Mouse (Mus musculus) heart, embryonic 16.5 days (tissue): ENCODE measurements around the gene Foxo6. TPM values are rescaled to one million over a fixed set of nuclear protein-coding genes. Genes with fewer than 3 reads are reported as not detected.

Experiments used
- ATAC-seq: fragments of 200-750 bp; cut with Nextera tagmentation; replicated peaks from 2 replicates; pipeline ENCODE4 v1.8.0; 2017; ENCODE audit warnings: moderate number of reproducible peaks; ENCODE audit not compliant: insufficient read depth, low FRiP score; ENCODE audit errors: extremely low read depth
- H3K27ac ChIP-seq: fragments of 300-500 bp; sonication (generic); 2 replicates; pipeline ENCODE4 v1.5.1; 2014; ENCODE audit warnings: mild to moderate bottlenecking, low read length, control low read depth, moderate library complexity
- H3K27me3 ChIP-seq: fragments of 300-500 bp; sonication (generic); 2 replicates; pipeline ENCODE4 v1.6.1; 2014; ENCODE audit warnings: low read length, mixed read lengths; ENCODE audit not compliant: control insufficient read depth, insufficient read depth
- H3K36me3 ChIP-seq: fragments of 300-500 bp; sonication (generic); 2 replicates; pipeline ENCODE4 v1.6.1; 2014; ENCODE audit not compliant: control insufficient read depth, insufficient read depth
- H3K4me1 ChIP-seq: fragments of 300-500 bp; sonication (generic); 2 replicates; pipeline ENCODE4 v1.6.1; 2014; ENCODE audit warnings: low read length, mixed read lengths; ENCODE audit not compliant: control insufficient read depth, insufficient read depth
- H3K4me2 ChIP-seq: fragments of 300-500 bp; sonication (generic); 2 replicates; pipeline ENCODE4 v1.6.1; 2014; ENCODE audit warnings: low read depth, mild to moderate bottlenecking, control low read depth, low read length
- H3K4me3 ChIP-seq: fragments of 300-500 bp; sonication (generic); 2 replicates; pipeline ENCODE4 v1.5.1; 2014; ENCODE audit warnings: mild to moderate bottlenecking, control low read depth, low read length
- H3K9ac ChIP-seq: fragments of 300-500 bp; sonication (generic); 2 replicates; pipeline ENCODE4 v1.6.1; 2014; ENCODE audit warnings: low read length, control low read depth
- H3K9me3 ChIP-seq: fragments of 300-500 bp; sonication (generic); replicated peaks from 2 replicates; pipeline ENCODE4 v1.6.1; 2016; ENCODE audit warnings: low read length; ENCODE audit not compliant: control insufficient read depth
- WGBS: fragments of 180-500 bp; shearing (Covaris S2); extraction: QIAGEN DNeasy Blood & Tissue Kit; methylation state at CpG from one replicate; pipeline ENCODE4 v1.1.7; 2014; 5-methylcytosine and 5-hydroxymethylcytosine counted together
- polyA plus RNA-seq: library from polyadenylated mRNA; unstranded; fragments of >200 nt; fragmentation: Nextera tagmentation; extraction: Ambion mirVana; gene quantifications from 2 replicates; pipeline ENCODE4 v1.2.1, GENCODE M21; 2015

Foxo6 gene
- 0.11 and 0.12 TPM in 2 replicates for polyA plus RNA-seq

- Histone ChIP-seq H3K4me1 (peaks cover 13% of the 10 kb centered on the region), H3K27ac (peak within 1 kb of the TSS; percentile 15; the same call in 1 of the 2 replicates), H3K9ac (peak within 1 kb of the TSS; percentile 62)
Observed at GRCm38 (mm10) chr4:120287290-120288111, at the start of gene Foxo6. Foxo6 (minus strand) TSS chr4:120287349.

GRCm38 (mm10) chr4:120334316-120334715 is 47.2 kb upstream of the Foxo6 start:
- Histone ChIP-seq H3K27ac (no peak overlapping the region), H3K9me3 (no peaks in the 10 kb centered on the region), H3K4me1 (no peaks in the 10 kb centered on the region), H3K36me3 (no peaks in the 10 kb centered on the region), H3K4me2 (no peak overlapping the region), H3K27me3 (no peaks in the 10 kb centered on the region; the same call in none of the 2 replicates), H3K9ac (no peak overlapping the region), H3K4me3 (no peak overlapping the region)
- ATAC-seq = no peak
- 86% methylated on average over 4 of the region's 4 CpGs for WGBS

More at GRCm38 (mm10) chr4:120287290-120288111, at the start of gene Foxo6:
- H3K9me3 ChIP-seq = no peaks in the 10 kb centered on the region
- peak within 1 kb of the TSS; percentile 99 for H3K4me2 ChIP-seq
- H3K27me3 ChIP-seq = peaks cover 41% of the 10 kb centered on the region
- H3K36me3 ChIP-seq = no peaks in the 10 kb centered on the region
- ATAC-seq = peak; percentile 89
- peak within 1 kb of the TSS; percentile 66 for H3K4me3 ChIP-seq
- WGBS = under 1% methylated on average over 96 of the region's 99 CpGs

DNA sequence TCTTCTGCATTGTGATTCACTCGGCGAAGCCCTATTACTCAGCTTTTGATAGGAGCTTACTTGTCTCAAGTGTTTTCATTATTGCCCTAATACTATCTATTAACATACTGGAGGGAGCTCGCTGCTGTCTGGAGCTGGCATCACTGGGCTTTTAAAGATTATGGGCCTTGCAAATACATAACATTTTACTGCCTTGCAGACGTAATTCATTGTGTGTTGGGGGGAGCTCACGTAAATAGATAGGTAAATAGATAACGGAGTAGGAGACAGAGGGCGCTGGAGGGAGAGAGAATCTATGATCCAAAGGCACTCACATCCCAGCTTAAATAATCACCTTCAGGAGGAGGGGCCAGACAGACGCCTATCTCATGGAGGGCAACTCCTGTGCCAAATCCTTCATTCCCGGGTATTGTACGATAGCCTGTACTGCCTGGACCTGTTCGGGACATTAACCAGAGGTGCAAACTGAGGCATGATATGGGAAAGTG is 45.8 kb upstream of the Foxo6 start:
- Histone ChIP-seq H3K4me2 (no peak overlapping the region), H3K36me3 (no peaks in the 10 kb centered on the region), H3K9ac (no peak overlapping the region), H3K4me3 (no peak overlapping the region), H3K4me1 (no peaks in the 10 kb centered on the region), H3K27me3 (no peaks in the 10 kb centered on the region; the same call in none of the 2 replicates), H3K27ac (no peak overlapping the region), H3K9me3 (no peaks in the 10 kb centered on the region)
- 23% methylated on average over 11 of the region's 11 CpGs for WGBS
- ATAC-seq = no peak

DNA sequence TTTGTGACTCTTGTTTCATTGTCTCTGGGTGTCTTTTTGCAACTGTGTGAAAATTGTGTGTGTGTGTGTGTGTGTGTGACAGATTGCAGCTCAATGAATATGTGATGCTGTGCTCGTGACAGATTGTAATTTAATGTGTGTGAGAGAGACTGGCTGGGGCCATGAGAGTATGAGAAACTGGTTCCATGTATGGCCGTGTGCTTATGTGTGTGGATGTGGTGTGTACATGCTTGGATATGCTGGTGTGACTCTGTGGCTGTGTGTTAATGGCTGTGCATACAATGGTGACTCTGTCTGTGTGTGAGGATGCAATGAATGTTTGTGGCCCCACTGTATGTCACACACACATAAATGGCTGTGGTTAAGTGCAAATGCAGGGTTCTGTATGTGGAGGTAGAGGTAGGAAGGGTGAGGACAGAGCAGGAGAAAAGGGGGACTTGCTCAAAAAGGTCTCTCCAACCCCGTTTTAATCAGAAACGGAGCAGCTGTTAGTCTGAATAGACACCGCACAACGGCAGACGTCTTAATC is 45.3 kb upstream of the Foxo6 start:
- Histone ChIP-seq H3K4me1 (no peaks in the 10 kb centered on the region), H3K4me3 (no peak overlapping the region), H3K27ac (no peak overlapping the region), H3K9ac (no peak overlapping the region), H3K4me2 (no peak overlapping the region), H3K36me3 (no peaks in the 10 kb centered on the region), H3K9me3 (no peaks in the 10 kb centered on the region), H3K27me3 (no peaks in the 10 kb centered on the region; the same call in none of the 2 replicates)
- WGBS = 35% methylated on average over 7 of the region's 7 CpGs
- ATAC-seq = no peak

GRCm38 (mm10) chr4:120331992-120332391 is 44.8 kb upstream of the Foxo6 start:
- Histone ChIP-seq H3K9ac (no peak overlapping the region), H3K4me1 (no peaks in the 10 kb centered on the region), H3K4me2 (no peak overlapping the region), H3K4me3 (no peak overlapping the region), H3K27ac (no peak overlapping the region), H3K27me3 (no peaks in the 10 kb centered on the region; the same call in none of the 2 replicates), H3K9me3 (no peaks in the 10 kb centered on the region), H3K36me3 (no peaks in the 10 kb centered on the region)
- no peak for ATAC-seq
- 79% methylated on average over 7 of the region's 7 CpGs for WGBS

GRCm38 (mm10) chr4:120331541-120331940 is 44.4 kb upstream of the Foxo6 start:
- no peak for ATAC-seq

GRCm38 (mm10) chr4:120325748-120326147 is 38.6 kb upstream of the Foxo6 start:
- Histone ChIP-seq H3K27me3 (peaks cover 13% of the 10 kb centered on the region; the same call in 1 of the 2 replicates), H3K9me3 (no peaks in the 10 kb centered on the region), H3K36me3 (no peaks in the 10 kb centered on the region), H3K4me3 (no peak overlapping the region), H3K27ac (no peak overlapping the region), H3K4me1 (no peaks in the 10 kb centered on the region), H3K9ac (no peak overlapping the region), H3K4me2 (no peak overlapping the region)
- no peak for ATAC-seq
- 60% methylated on average over 4 of the region's 4 CpGs for WGBS

More at GRCm38 (mm10) chr4:120331541-120331940, 44.4 kb upstream of the Foxo6 start:
- Histone ChIP-seq H3K4me3 (no peak overlapping the region), H3K36me3 (no peaks in the 10 kb centered on the region), H3K4me1 (no peaks in the 10 kb centered on the region), H3K9me3 (no peaks in the 10 kb centered on the region), H3K4me2 (no peak overlapping the region), H3K27ac (no peak overlapping the region), H3K27me3 (no peaks in the 10 kb centered on the region; the same call in none of the 2 replicates), H3K9ac (no peak overlapping the region)
- WGBS = 84% methylated on average over 2 of the region's 2 CpGs

- peaks cover 13% of the 10 kb centered on the region; the same call in 1 of the 2 replicates for H3K27me3 ChIP-seq
- no peak overlapping the region for H3K27ac ChIP-seq
- H3K4me2 ChIP-seq = no peak overlapping the region
- no peak overlapping the region for H3K9ac ChIP-seq
- WGBS = 78% methylated on average over 6 of the region's 6 CpGs
- no peak for ATAC-seq
- no peak overlapping the region for H3K4me3 ChIP-seq
- H3K4me1 ChIP-seq = no peaks in the 10 kb centered on the region
- H3K9me3 ChIP-seq = no peaks in the 10 kb centered on the region
- H3K36me3 ChIP-seq = no peaks in the 10 kb centered on the region
Observed at GRCm38 (mm10) chr4:120325051-120325450, 37.9 kb upstream of the Foxo6 start.

- no peak overlapping the region for H3K27ac ChIP-seq
- no peak overlapping the region for H3K9ac ChIP-seq
- no peaks in the 10 kb centered on the region for H3K9me3 ChIP-seq
- 81% methylated on average over 1 of the region's 1 CpGs for WGBS
- H3K36me3 ChIP-seq = no peaks in the 10 kb centered on the region
- no peak overlapping the region for H3K4me3 ChIP-seq
- no peak overlapping the region for H3K4me2 ChIP-seq
- no peak for ATAC-seq
- H3K4me1 ChIP-seq = no peaks in the 10 kb centered on the region
- H3K27me3 ChIP-seq = peaks cover 13% of the 10 kb centered on the region; the same call in 1 of the 2 replicates
Observed at GRCm38 (mm10) chr4:120323858-120324257, 36.7 kb upstream of the Foxo6 start.
